Mouse (Mus musculus): Measurements from ENCODE around the gene Pdgfb.

DNA sequence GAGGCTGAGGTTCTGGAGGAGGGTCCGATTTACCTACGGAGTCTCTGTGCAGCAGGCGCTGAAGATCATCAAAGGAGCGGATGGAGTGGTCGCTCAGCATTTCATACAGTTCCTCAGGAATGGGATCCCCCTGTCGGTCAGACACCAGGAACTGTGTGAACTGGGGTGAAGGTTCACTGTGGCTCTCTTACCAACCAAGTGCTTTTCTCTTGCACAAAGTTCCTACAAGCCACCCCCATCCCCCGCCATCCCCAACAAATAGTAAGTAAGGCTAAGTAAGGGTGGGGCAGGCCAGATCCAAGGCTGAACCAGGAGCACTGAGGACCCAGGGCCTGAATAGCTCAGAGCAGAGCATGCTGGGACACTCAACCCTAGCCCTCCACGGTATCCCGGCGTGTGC lies 9.3 kb downstream of the Pdgfb start:
- TF ChIP-seq POLR2A (IDR thresholded peaks at IDR 0.05; ENCODE audit: insufficient read length, low read depth) (no peak), POLR2AphosphoS2 (IDR thresholded peaks at IDR 0.05; ENCODE audit: insufficient read length, low read depth) (no peak), MAX (IDR thresholded peaks at IDR 0.05; ENCODE audit: low read depth) (no peak), E2F4 (IDR thresholded peaks at IDR 0.05; ENCODE audit: insufficient read depth) (no peak), CEBPB (IDR thresholded peaks at IDR 0.05; ENCODE audit: insufficient read depth, poor library complexity, severe bottlenecking) (no peak), TCF12 (IDR thresholded peaks at IDR 0.05; ENCODE audit: insufficient read depth, poor library complexity, severe bottlenecking) (no peak), SRF (IDR thresholded peaks at IDR 0.05; ENCODE audit: control insufficient read depth, insufficient read length, low read depth) (no peak), MYOG (IDR thresholded peaks at IDR 0.05; ENCODE audit: control insufficient read depth in 1 of 3, insufficient read depth in 1 of 3, insufficient read length in 2 of 3, low read depth in 2 of 3) (no peak), USF1 (IDR thresholded peaks at IDR 0.05; ENCODE audit: low read depth) (no peak), TCF3 (IDR thresholded peaks at IDR 0.05; ENCODE audit: insufficient read length, low read depth) (no peak)
